Mouse (Mus musculus): ENCODE results near the gene Fcgr3. TPM values are rescaled to one million over a fixed set of nuclear protein-coding genes. Genes with fewer than 3 reads are reported as not detected.

Gene Fcgr3
- polyA plus RNA-seq, 1 experiment from 2014 or later, result 8.3 TPM

Small RNA genes within 50 kb of the gene (microRNA-seq; reads per million reads assigned to microRNA genes)
- not detected for gene Gm27552
- gene Gm27844, result not detected
- gene Mir6546, result 0.93 reads per million

Other genes with a start within 250 kb of the Fcgr3 start
- 7.5 and 8.9 TPM in 2 replicates for gene Atf6, start 197.2 kb downstream of the Fcgr3 start, polyA plus RNA-seq (2014; fragmentation: Nextera tagmentation; extraction: Ambion mirVana)
- gene Gm26620, start 179.9 kb downstream of the Fcgr3 start, polyA plus RNA-seq (2014; fragmentation: Nextera tagmentation; extraction: Ambion mirVana), result 0.29 and 0.64 TPM in 2 replicates
- 36.8 and 39.7 TPM in 2 replicates for gene Dusp12, start 179.4 kb downstream of the Fcgr3 start, polyA plus RNA-seq (2014; fragmentation: Nextera tagmentation; extraction: Ambion mirVana)
- gene Fcrlb, start 152.0 kb downstream of the Fcgr3 start, polyA plus RNA-seq (2014; fragmentation: Nextera tagmentation; extraction: Ambion mirVana), result not detected in 2 replicates
- gene Fcrla, start 137.4 kb downstream of the Fcgr3 start, polyA plus RNA-seq (2014; fragmentation: Nextera tagmentation; extraction: Ambion mirVana), result not detected in 2 replicates
- 0.52 and 1.5 TPM in 2 replicates for gene Fcgr2b, start 88.4 kb downstream of the Fcgr3 start, polyA plus RNA-seq (2014; fragmentation: Nextera tagmentation; extraction: Ambion mirVana)
- 0.41 and 0.50 TPM in 2 replicates for gene Fcgr4, start 46.0 kb downstream of the Fcgr3 start, polyA plus RNA-seq (2014; fragmentation: Nextera tagmentation; extraction: Ambion mirVana)
- 7.2 and 8.8 TPM in 2 replicates for gene Cfap126, start 49.0 kb upstream of the Fcgr3 start, polyA plus RNA-seq (2014; fragmentation: Nextera tagmentation; extraction: Ambion mirVana)
- 301 and 310 TPM in 2 replicates for gene Sdhc, start 85.7 kb upstream of the Fcgr3 start, polyA plus RNA-seq (2014; fragmentation: Nextera tagmentation; extraction: Ambion mirVana)
- gene Mpz, start 85.8 kb upstream of the Fcgr3 start, polyA plus RNA-seq (2014; fragmentation: Nextera tagmentation; extraction: Ambion mirVana), result 0.09 and 0.22 TPM in 2 replicates
- gene Pcp4l1, start 131.3 kb upstream of the Fcgr3 start, polyA plus RNA-seq (2014; fragmentation: Nextera tagmentation; extraction: Ambion mirVana), result 9.7 and 10.2 TPM in 2 replicates
- 0.13 and 0.36 TPM in 2 replicates for gene Nr1i3, start 149.0 kb upstream of the Fcgr3 start, polyA plus RNA-seq (2014; fragmentation: Nextera tagmentation; extraction: Ambion mirVana)
- 45.0 and 49.2 TPM in 2 replicates for gene Tomm40l, start 157.6 kb upstream of the Fcgr3 start, polyA plus RNA-seq (2014; fragmentation: Nextera tagmentation; extraction: Ambion mirVana)
- gene Apoa2, start 160.1 kb upstream of the Fcgr3 start, polyA plus RNA-seq (2014; fragmentation: Nextera tagmentation; extraction: Ambion mirVana), result 0.88 and 1.9 TPM in 2 replicates
- 25.1 and 31.5 TPM in 2 replicates for gene Fcer1g, start 169.4 kb upstream of the Fcgr3 start, polyA plus RNA-seq (2014; fragmentation: Nextera tagmentation; extraction: Ambion mirVana)
- gene Adamts4, start 185.5 kb upstream of the Fcgr3 start, polyA plus RNA-seq (2014; fragmentation: Nextera tagmentation; extraction: Ambion mirVana), result 2.5 and 3.9 TPM in 2 replicates
- gene Ndufs2, start 186.5 kb upstream of the Fcgr3 start, polyA plus RNA-seq (2014; fragmentation: Nextera tagmentation; extraction: Ambion mirVana), result 244 and 260 TPM in 2 replicates
- 74.9 and 94.2 TPM in 2 replicates for gene B4galt3, start 205.4 kb upstream of the Fcgr3 start, polyA plus RNA-seq (2014; fragmentation: Nextera tagmentation; extraction: Ambion mirVana)
- gene Ppox, start 216.3 kb upstream of the Fcgr3 start, polyA plus RNA-seq (2014; fragmentation: Nextera tagmentation; extraction: Ambion mirVana), result 41.4 and 46.0 TPM in 2 replicates
- gene Usp21, start 223.1 kb upstream of the Fcgr3 start, polyA plus RNA-seq (2014; fragmentation: Nextera tagmentation; extraction: Ambion mirVana), result 89.9 and 104 TPM in 2 replicates
- 119 and 127 TPM in 2 replicates for gene Ufc1, start 230.1 kb upstream of the Fcgr3 start, polyA plus RNA-seq (2014; fragmentation: Nextera tagmentation; extraction: Ambion mirVana)

Measured in forebrain, embryonic 14.5 days (tissue).